Mouse (Mus musculus) embryonic facial prominence, embryonic 15.5 days (tissue): ENCODE results near the gene Cd9. TPM values are rescaled to one million over a fixed set of nuclear protein-coding genes. Genes with fewer than 3 reads are reported as not detected.

Experiments used
- ATAC-seq: fragments of 200-750 bp; cut with Nextera tagmentation; 2 replicates; pipeline ENCODE4 v1.8.0; 2017; ENCODE audit warnings: low read depth, moderate TSS enrichment; ENCODE audit not compliant: insufficient number of reproducible peaks, low FRiP score, low TSS enrichment
- H3K27ac ChIP-seq: fragments of 300-500 bp; sonication (generic); replicated peaks from 2 replicates; pipeline ENCODE4 v1.5.1; 2015; ENCODE audit warnings: mild to moderate bottlenecking, inconsistent platforms
- H3K27me3 ChIP-seq: fragments of 300-500 bp; sonication (generic); 2 replicates; pipeline ENCODE4 v1.6.1; 2015; ENCODE audit warnings: inconsistent platforms
- H3K36me3 ChIP-seq: fragments of 300-500 bp; sonication (generic); 2 replicates; pipeline ENCODE4 v1.6.1; 2015; ENCODE audit warnings: mild to moderate bottlenecking, inconsistent platforms
- H3K4me1 ChIP-seq: fragments of 300-500 bp; sonication (generic); 2 replicates; pipeline ENCODE4 v1.6.1; 2015; ENCODE audit warnings: inconsistent platforms
- H3K4me2 ChIP-seq: fragments of 300-500 bp; sonication (generic); replicated peaks from 2 replicates; pipeline ENCODE4 v1.6.1; 2015; ENCODE audit warnings: mild to moderate bottlenecking, inconsistent platforms
- H3K4me3 ChIP-seq: fragments of 300-500 bp; sonication (generic); replicated peaks from 2 replicates; pipeline ENCODE4 v1.5.1; 2015; ENCODE audit warnings: mild to moderate bottlenecking, inconsistent platforms
- H3K9ac ChIP-seq: fragments of 300-500 bp; sonication (generic); 2 replicates; pipeline ENCODE4 v1.6.1; 2015; ENCODE audit warnings: inconsistent platforms
- H3K9me3 ChIP-seq: fragments of 300-500 bp; sonication (generic); replicated peaks from 2 replicates; pipeline ENCODE4 v1.6.1; 2016; ENCODE audit warnings: inconsistent platforms
- WGBS: fragments of 180-500 bp; shearing (Covaris S2); methylation state at CpG from one replicate; pipeline ENCODE4 v1.1.7; 2015; 5-methylcytosine and 5-hydroxymethylcytosine counted together
- polyA plus RNA-seq: library from polyadenylated mRNA; unstranded; fragments of >200 nt; fragmentation: Nextera tagmentation; extraction: Ambion mirVana; gene quantifications from 2 replicates; pipeline ENCODE4 v1.2.1, GENCODE M21; 2015

Gene Cd9
- polyA plus RNA-seq, 1 experiment from 2014 or later: 366 TPM

- Histone ChIP-seq H3K27me3 (no peaks in the 10 kb centered on the region), H3K9ac (no peak overlapping the region), H3K27ac (no peak overlapping the region), H3K36me3 (no peaks in the 10 kb centered on the region), H3K9me3 (no peaks in the 10 kb centered on the region), H3K4me3 (no peak overlapping the region), H3K4me1 (peaks cover 3% of the 10 kb centered on the region; the same call in 1 of the 2 replicates), H3K4me2 (no peak overlapping the region)
- 90% methylated on average over 6 of the region's 6 CpGs for WGBS
- ATAC-seq: no peak
These were observed 29.4 kb upstream of the Cd9 start for GRCm38 (mm10) chr6:125524027-125524426.

GRCm38 (mm10) chr6:125521558-125522193 lies 27.1 kb upstream of the Cd9 start:
- no peak for ATAC-seq
- Histone ChIP-seq H3K27me3 (no peaks in the 10 kb centered on the region), H3K4me2 (no peak overlapping the region), H3K4me1 (peaks cover 3% of the 10 kb centered on the region; the same call in 1 of the 2 replicates), H3K36me3 (no peaks in the 10 kb centered on the region), H3K9me3 (no peaks in the 10 kb centered on the region), H3K9ac (no peak overlapping the region), H3K27ac (no peak overlapping the region), H3K4me3 (no peak overlapping the region)
- WGBS: 41% methylated on average over 5 of the region's 5 CpGs

- Histone ChIP-seq H3K4me3 (no peak overlapping the region), H3K4me1 (peaks cover 17% of the 10 kb centered on the region), H3K4me2 (no peak overlapping the region), H3K9me3 (no peaks in the 10 kb centered on the region), H3K9ac (no peak overlapping the region), H3K27ac (no peak overlapping the region), H3K27me3 (no peaks in the 10 kb centered on the region), H3K36me3 (no peaks in the 10 kb centered on the region)
- 69% methylated on average over 11 of the region's 11 CpGs for WGBS
- ATAC-seq: no peak
These were observed 21.1 kb upstream of the Cd9 start for GRCm38 (mm10) chr6:125515503-125516315.

- H3K9ac ChIP-seq: no peak overlapping the region
- peak overlapping the region; percentile 34; the same call in 1 of the 2 replicates for H3K27ac ChIP-seq
- H3K4me1 ChIP-seq: peaks cover 20% of the 10 kb centered on the region
- H3K36me3 ChIP-seq: no peaks in the 10 kb centered on the region
- H3K4me3 ChIP-seq: no peak overlapping the region
- H3K27me3 ChIP-seq: no peaks in the 10 kb centered on the region
- WGBS: 53% methylated on average over 6 of the region's 6 CpGs
- no peak overlapping the region for H3K4me2 ChIP-seq
- ATAC-seq: no peak
- no peaks in the 10 kb centered on the region for H3K9me3 ChIP-seq
These were observed 18.5 kb upstream of the Cd9 start for GRCm38 (mm10) chr6:125512950-125513596.

- no peak overlapping the region for H3K9ac ChIP-seq
- peaks cover 24% of the 10 kb centered on the region for H3K4me1 ChIP-seq
- no peaks in the 10 kb centered on the region for H3K36me3 ChIP-seq
- no peaks in the 10 kb centered on the region for H3K9me3 ChIP-seq
- no peak overlapping the region for H3K27ac ChIP-seq
- peak; percentile 45; the same call in 1 of the 2 replicates for ATAC-seq
- 61% methylated on average over 7 of the region's 7 CpGs for WGBS
- no peak overlapping the region for H3K4me3 ChIP-seq
- H3K27me3 ChIP-seq: no peaks in the 10 kb centered on the region
- H3K4me2 ChIP-seq: no peak overlapping the region
These were observed 16.6 kb upstream of the Cd9 start for GRCm38 (mm10) chr6:125511196-125511595.

- Histone ChIP-seq H3K4me2 (no peak overlapping the region), H3K9me3 (no peaks in the 10 kb centered on the region), H3K36me3 (no peaks in the 10 kb centered on the region), H3K27ac (0 out of 2 replicates have a peak overlapping the region, but pooled peaks have one; percentile 13), H3K4me1 (peaks cover 24% of the 10 kb centered on the region), H3K9ac (no peak overlapping the region), H3K4me3 (no peak overlapping the region), H3K27me3 (no peaks in the 10 kb centered on the region)
- ATAC-seq: no peak
These were observed 16.1 kb upstream of the Cd9 start for GRCm38 (mm10) chr6:125510645-125511044.

DNA sequence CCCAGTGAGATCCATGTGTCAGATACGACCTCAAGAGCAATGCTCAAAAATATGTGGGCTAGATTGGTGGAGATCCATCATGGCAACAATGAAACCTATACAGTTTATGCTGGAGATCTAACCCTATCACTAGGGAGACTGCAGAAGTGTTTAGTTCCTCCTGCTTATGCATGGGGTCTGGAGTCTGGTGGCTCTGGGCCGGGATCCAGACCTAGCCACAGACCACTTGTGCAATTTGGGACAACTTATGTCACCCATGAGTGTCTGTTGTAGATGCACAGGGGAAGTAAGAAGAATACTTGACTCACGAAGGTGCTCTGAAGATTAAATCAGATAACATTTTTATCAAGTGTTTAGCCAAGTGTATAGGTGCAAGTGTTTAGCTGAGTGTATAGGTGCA lies 15.2 kb upstream of the Cd9 start:
- 69% methylated on average over 3 of the region's 3 CpGs for WGBS
- H3K9ac ChIP-seq: no peak overlapping the region
- H3K27ac ChIP-seq: no peak overlapping the region
- no peaks in the 10 kb centered on the region for H3K36me3 ChIP-seq
- no peaks in the 10 kb centered on the region for H3K9me3 ChIP-seq
- no peak overlapping the region for H3K4me3 ChIP-seq
- ATAC-seq: no peak
- H3K27me3 ChIP-seq: no peaks in the 10 kb centered on the region
- no peak overlapping the region for H3K4me2 ChIP-seq
- H3K4me1 ChIP-seq: peaks cover 24% of the 10 kb centered on the region

DNA sequence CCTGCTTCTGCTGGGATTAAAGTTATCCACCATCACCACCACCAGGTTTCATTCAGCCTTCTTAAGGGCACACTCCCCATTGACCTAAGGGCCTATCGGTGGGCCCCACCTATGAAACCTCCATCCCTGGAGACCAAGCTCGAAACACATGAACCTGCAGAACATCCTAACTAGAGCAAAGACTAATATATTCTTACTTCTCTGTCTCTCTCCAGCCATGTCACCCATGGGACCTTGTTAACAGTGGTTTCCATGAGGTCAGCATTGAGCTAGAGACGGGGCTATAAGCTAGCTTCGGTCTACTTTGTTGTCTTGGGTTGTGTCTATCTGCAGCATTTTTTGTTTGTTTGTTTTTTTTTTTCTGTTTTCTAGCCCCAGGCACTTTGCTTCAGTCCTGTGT lies 11.8 kb upstream of the Cd9 start:
- Histone ChIP-seq H3K4me1 (peaks cover 11% of the 10 kb centered on the region; the same call in 1 of the 2 replicates), H3K4me3 (no peak overlapping the region), H3K27me3 (no peaks in the 10 kb centered on the region), H3K9me3 (no peaks in the 10 kb centered on the region), H3K36me3 (no peaks in the 10 kb centered on the region), H3K27ac (no peak overlapping the region), H3K9ac (no peak overlapping the region), H3K4me2 (no peak overlapping the region)
- 88% methylated on average over 4 of the region's 4 CpGs for WGBS
- no peak for ATAC-seq

DNA sequence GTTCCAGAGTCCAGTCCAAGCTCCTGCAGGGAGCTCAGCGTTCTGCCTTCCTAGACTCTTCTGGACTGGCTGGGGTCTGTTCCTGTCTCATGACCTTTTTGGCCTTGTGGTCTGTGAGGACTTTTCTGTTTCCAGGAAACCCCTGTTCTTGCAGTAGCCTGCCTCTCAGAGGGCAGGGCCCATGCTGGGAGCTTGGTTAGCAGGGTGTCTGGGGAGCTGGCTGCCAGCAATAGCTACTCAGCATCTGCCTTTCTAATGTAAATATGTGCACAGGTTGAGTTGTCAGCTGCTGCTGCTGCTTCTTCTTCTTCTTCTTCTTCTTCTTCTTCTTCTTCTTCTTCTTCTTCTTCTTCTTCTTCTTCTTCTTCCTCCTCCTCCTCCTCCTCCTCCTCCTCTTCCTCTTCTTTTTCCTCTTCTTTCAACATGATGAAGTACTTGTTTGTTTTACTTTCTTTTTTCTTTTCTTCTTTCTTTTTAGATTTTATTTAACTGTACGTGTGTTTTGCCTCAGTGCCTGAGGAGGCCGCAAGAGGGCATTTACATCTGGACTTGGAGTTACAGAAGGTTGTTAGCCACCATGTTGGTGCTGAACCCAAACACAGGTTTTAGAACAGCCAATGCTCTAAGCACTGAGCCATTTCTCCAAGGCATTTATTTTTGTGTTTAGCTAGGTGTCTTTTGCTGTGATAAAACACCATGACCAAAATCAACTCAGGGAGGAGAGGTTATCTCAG lies 10.2 kb upstream of the Cd9 start:
- Histone ChIP-seq H3K4me3 (no peak overlapping the region), H3K9me3 (no peaks in the 10 kb centered on the region), H3K4me2 (no peak overlapping the region), H3K36me3 (no peaks in the 10 kb centered on the region), H3K9ac (no peak overlapping the region), H3K4me1 (0 out of 2 replicates have a peak, but pooled peaks cover 4% of the 10 kb centered on the region), H3K27ac (no peak overlapping the region), H3K27me3 (no peaks in the 10 kb centered on the region)
- ATAC-seq: no peak
- WGBS: 59% methylated on average over 3 of the region's 3 CpGs

GRCm38 (mm10) chr6:125503186-125503802 lies 8.7 kb upstream of the Cd9 start:
- whole genome bisulfite sequencing: 70% methylated on average over 11 of the region's 11 CpGs
- H3K4me3 ChIP-seq: no peak overlapping the region
- H3K36me3 ChIP-seq: no peaks in the 10 kb centered on the region
- no peak overlapping the region for H3K4me2 ChIP-seq
- ATAC-seq: no peak; the same call in 1 of the 2 replicates
- H3K9me3 ChIP-seq: no peaks in the 10 kb centered on the region
- no peaks in the 10 kb centered on the region for H3K27me3 ChIP-seq
- 0 out of 2 replicates have a peak, but pooled peaks cover 9% of the 10 kb centered on the region for H3K4me1 ChIP-seq
- 0 out of 2 replicates have a peak overlapping the region, but pooled peaks have one; percentile 22 for H3K27ac ChIP-seq
- no peak overlapping the region for H3K9ac ChIP-seq
